Mouse (Mus musculus) forebrain, embryonic 14.5 days (tissue): ENCODE measurements at regions not wholly inside any gene's neighbourhood (a gene's known extent, or its start where the extent isn't known, plus 50 kb on each side); places are given as distances from the start of the nearest gene placed in this dataset.

Experiments used
- ATAC-seq: fragments of 200-750 bp; cut with Nextera tagmentation; 2 replicates; pipeline ENCODE4 v1.8.0; 2017; ENCODE audit warnings: mild to moderate bottlenecking, moderate library complexity
- DNase-seq: peaks from one replicate; pipeline ENCODE4 v3.0.0-alpha.2; 2015; ENCODE audit warnings: low spot score
- H3K27ac ChIP-seq: fragments of 300-500 bp; sonication (generic); 2 replicates; pipeline ENCODE4 v1.5.1; 2014; ENCODE audit warnings: low read depth, mild to moderate bottlenecking, control low read depth, low read length, moderate library complexity
- H3K27me3 ChIP-seq: fragments of 300-500 bp; sonication (generic); replicated peaks from 2 replicates; pipeline ENCODE4 v1.6.1; 2014; ENCODE audit warnings: low read length, control low read depth, mixed read lengths; ENCODE audit not compliant: control insufficient read depth, insufficient read depth
- H3K36me3 ChIP-seq: fragments of 300-500 bp; sonication (generic); 2 replicates; pipeline ENCODE4 v1.6.1; 2014; ENCODE audit warnings: low read length, control low read depth; ENCODE audit not compliant: control insufficient read depth, insufficient read depth
- H3K4me1 ChIP-seq: fragments of 300-500 bp; sonication (generic); 2 replicates; pipeline ENCODE4 v1.6.1; 2014; ENCODE audit warnings: antibody characterized with exemption, low read length, control low read depth; ENCODE audit not compliant: control insufficient read depth, insufficient read depth
- H3K4me2 ChIP-seq: fragments of 300-500 bp; sonication (generic); 2 replicates; pipeline ENCODE4 v1.6.1; 2014; ENCODE audit warnings: mild to moderate bottlenecking, control low read depth, low read length
- H3K4me3 ChIP-seq: fragments of 300-500 bp; sonication (generic); 2 replicates; pipeline ENCODE4 v1.5.1; 2014; ENCODE audit warnings: low read depth, low read length, control low read depth
- H3K9ac ChIP-seq: fragments of 300-500 bp; sonication (generic); 2 replicates; pipeline ENCODE4 v1.6.1; 2014; ENCODE audit warnings: mild to moderate bottlenecking, low read length, control low read depth, moderate library complexity
- H3K9me3 ChIP-seq: fragments of 300-500 bp; sonication (generic); replicated peaks from 2 replicates; pipeline ENCODE4 v1.6.1; 2016; ENCODE audit warnings: low read length, control low read depth, mixed read lengths; ENCODE audit not compliant: control insufficient read depth
- WGBS: fragments of 180-500 bp; shearing (Covaris S2); extraction: QIAGEN DNeasy Blood & Tissue Kit; methylation state at CpG from one replicate; pipeline ENCODE4 v1.1.7; 2014; 5-methylcytosine and 5-hydroxymethylcytosine counted together

- H3K27ac ChIP-seq, result no peak overlapping the region
- H3K4me1 ChIP-seq, result peaks cover 14% of the 10 kb centered on the region
- no peaks in the 10 kb centered on the region for H3K36me3 ChIP-seq
- no peaks in the 10 kb centered on the region for H3K9me3 ChIP-seq
- ATAC-seq (no peak), DNase-seq (peak; percentile 31)
- no peak overlapping the region for H3K9ac ChIP-seq
- H3K4me2 ChIP-seq, result no peak overlapping the region
- H3K4me3 ChIP-seq, result no peak overlapping the region
- peaks cover 20% of the 10 kb centered on the region for H3K27me3 ChIP-seq
- 52% methylated on average over 11 of the region's 11 CpGs for WGBS
Measured at GRCm38 (mm10) chr7:136213057-136213961, 497.1 kb upstream of the Mki67 start.

- peaks cover 20% of the 10 kb centered on the region for H3K27me3 ChIP-seq
- H3K4me3 ChIP-seq, result no peak overlapping the region
- no peak for ATAC-seq
- H3K27ac ChIP-seq, result no peak overlapping the region
- no peaks in the 10 kb centered on the region for H3K36me3 ChIP-seq
- no peak overlapping the region for H3K9ac ChIP-seq
- WGBS, result 75% methylated on average over 3 of the region's 3 CpGs
- peaks cover 12% of the 10 kb centered on the region for H3K4me1 ChIP-seq
- H3K9me3 ChIP-seq, result no peaks in the 10 kb centered on the region
- no peak for DNase-seq
- no peak overlapping the region for H3K4me2 ChIP-seq
Measured at GRCm38 (mm10) chr7:136213962-136214308, 497.8 kb upstream of the Mki67 start.

GRCm38 (mm10) chr7:136214415-136214814, 498.3 kb upstream of the Mki67 start:
- DNase-seq (no peak), ATAC-seq (no peak)
- 48% methylated on average over 4 of the region's 4 CpGs for WGBS
- no peak overlapping the region for H3K27ac ChIP-seq
- H3K4me2 ChIP-seq, result no peak overlapping the region
- no peaks in the 10 kb centered on the region for H3K36me3 ChIP-seq
- peaks cover 20% of the 10 kb centered on the region for H3K27me3 ChIP-seq
- H3K4me1 ChIP-seq, result peaks cover 11% of the 10 kb centered on the region
- H3K9ac ChIP-seq, result no peak overlapping the region
- no peaks in the 10 kb centered on the region for H3K9me3 ChIP-seq
- no peak overlapping the region for H3K4me3 ChIP-seq

- H3K9ac ChIP-seq, result no peak overlapping the region
- H3K36me3 ChIP-seq, result no peaks in the 10 kb centered on the region
- H3K4me2 ChIP-seq, result no peak overlapping the region
- H3K9me3 ChIP-seq, result no peaks in the 10 kb centered on the region
- no peak overlapping the region for H3K4me3 ChIP-seq
- peaks cover 19% of the 10 kb centered on the region for H3K4me1 ChIP-seq
- DNase-seq (no peak), ATAC-seq (no peak)
- H3K27ac ChIP-seq, result no peak overlapping the region
- peaks cover 3% of the 10 kb centered on the region; the same call in 1 of the 2 replicates for H3K27me3 ChIP-seq
Measured at GRCm38 (mm10) chr7:136216734-136217133, 500.6 kb upstream of the Mki67 start.

- peak; percentile 26 for ATAC-seq
- no peak overlapping the region for H3K4me3 ChIP-seq
- H3K9ac ChIP-seq, result no peak overlapping the region
- H3K27me3 ChIP-seq, result peaks cover 2% of the 10 kb centered on the region; the same call in 1 of the 2 replicates
- no peak overlapping the region for H3K4me2 ChIP-seq
- H3K9me3 ChIP-seq, result no peaks in the 10 kb centered on the region
- H3K4me1 ChIP-seq, result peaks cover 19% of the 10 kb centered on the region
- no peak for DNase-seq
- 20% methylated on average over 14 of the region's 14 CpGs for whole genome bisulfite sequencing
- no peak overlapping the region for H3K27ac ChIP-seq
- H3K36me3 ChIP-seq, result no peaks in the 10 kb centered on the region
Measured at GRCm38 (mm10) chr7:136219564-136220244, 503.5 kb upstream of the Mki67 start.

GRCm38 (mm10) chr7:136220245-136221167, 504.3 kb upstream of the Mki67 start:
- no peak overlapping the region for H3K4me3 ChIP-seq
- 2% methylated on average over 5 of the region's 5 CpGs for WGBS
- H3K27me3 ChIP-seq, result peaks cover 2% of the 10 kb centered on the region; the same call in 1 of the 2 replicates
- H3K36me3 ChIP-seq, result no peaks in the 10 kb centered on the region
- DNase-seq, result peak; percentile 79
- H3K9me3 ChIP-seq, result no peaks in the 10 kb centered on the region
- H3K9ac ChIP-seq, result no peak overlapping the region
- peak; percentile 74 for ATAC-seq
- no peak overlapping the region for H3K4me2 ChIP-seq
- H3K4me1 ChIP-seq, result peaks cover 19% of the 10 kb centered on the region
- no peak overlapping the region; the same call in 1 of the 2 replicates for H3K27ac ChIP-seq

GRCm38 (mm10) chr7:136221620-136222019, 505.5 kb upstream of the Mki67 start:
- Histone ChIP-seq H3K9ac (no peak overlapping the region), H3K27ac (no peak overlapping the region), H3K27me3 (peaks cover 2% of the 10 kb centered on the region; the same call in 1 of the 2 replicates), H3K4me2 (no peak overlapping the region), H3K4me1 (peaks cover 19% of the 10 kb centered on the region), H3K4me3 (no peak overlapping the region), H3K9me3 (no peaks in the 10 kb centered on the region), H3K36me3 (no peaks in the 10 kb centered on the region)
- 93% methylated on average over 7 of the region's 7 CpGs for WGBS
- DNase-seq (no peak), ATAC-seq (no peak)

GRCm38 (mm10) chr7:136226031-136226430, 509.9 kb upstream of the Mki67 start:
- peaks cover 3% of the 10 kb centered on the region; the same call in 1 of the 2 replicates for H3K4me1 ChIP-seq
- H3K27me3 ChIP-seq, result no peaks in the 10 kb centered on the region
- H3K36me3 ChIP-seq, result no peaks in the 10 kb centered on the region
- H3K4me2 ChIP-seq, result no peak overlapping the region
- H3K9ac ChIP-seq, result no peak overlapping the region
- WGBS, result 78% methylated on average over 7 of the region's 7 CpGs
- ATAC-seq (no peak), DNase-seq (no peak)
- no peaks in the 10 kb centered on the region for H3K9me3 ChIP-seq
- H3K4me3 ChIP-seq, result no peak overlapping the region
- no peak overlapping the region for H3K27ac ChIP-seq
